Mouse (Mus musculus) embryonic fibroblast, embryonic 13.5 days (primary cell): ENCODE data around the gene Cdkal1. TPM values are rescaled to one million over a fixed set of nuclear protein-coding genes. Genes with fewer than 3 reads are reported as not detected.

Experiments
- H3K27ac ChIP-seq: 2 replicates; pipeline ENCODE4 v1.5.1; 2012; ENCODE audit warnings: low read length, control low read depth, inconsistent platforms; ENCODE audit not compliant: insufficient read depth
- H3K4me1 ChIP-seq: 2 replicates; pipeline ENCODE4 v1.6.1; 2011; ENCODE audit warnings: low read length; ENCODE audit not compliant: control insufficient read depth, insufficient read depth
- H3K4me3 ChIP-seq: 2 replicates; pipeline ENCODE4 v1.5.1; 2011; ENCODE audit warnings: mild to moderate bottlenecking, control low read depth, low read length; ENCODE audit not compliant: insufficient read depth
- CTCF ChIP-seq: IDR thresholded peaks from 2 replicates; pipeline ENCODE4 v1.5.1; 2011; ENCODE audit warnings: mild to moderate bottlenecking, control low read depth, low read length, moderate library complexity, borderline replicate concordance; ENCODE audit not compliant: insufficient read depth
- POLR2A ChIP-seq: IDR thresholded peaks from 2 replicates; pipeline ENCODE4 v1.6.1; 2011; ENCODE audit warnings: low read depth, mild to moderate bottlenecking, control low read depth, low read length, moderate library complexity
- polyA plus RNA-seq: library from polyadenylated mRNA; stranded (reverse); fragments of >200 nt; gene quantifications from 2 replicates; pipeline ENCODE4 v1.2.4, GENCODE M21; 2011; ENCODE audit warnings: low read depth; ENCODE audit not compliant: missing spikeins, insufficient read length

The Cdkal1 gene
- polyA plus RNA-seq, result 20.0 and 25.0 TPM in 2 replicates

- peak within 1 kb of the TSS; percentile 76 for H3K4me3 ChIP-seq
- H3K4me1 ChIP-seq, result peaks cover 5% of the 10 kb centered on the region; the same call in 1 of the 2 replicates
- no peak for TF ChIP-seq CTCF
- TF ChIP-seq POLR2A, result peak; percentile 65
- peak within 1 kb of the TSS; percentile 57; the same call in 1 of the 2 replicates for H3K27ac ChIP-seq
Observed at GRCm38 (mm10) chr13:29855281-29856031, at the start of gene Cdkal1. Cdkal1 (minus strand) TSS chr13:29855674.

GRCm38 (mm10) chr13:29903341-29903740 is 47.9 kb upstream of the Cdkal1 start:
- TF ChIP-seq CTCF (no peak), POLR2A (no peak)
- Histone ChIP-seq H3K27ac (peak overlapping the region; percentile 53; the same call in 1 of the 2 replicates), H3K4me3 (no peak overlapping the region), H3K4me1 (no peaks in the 10 kb centered on the region)

- TF ChIP-seq POLR2A, result no peak
- no peak for TF ChIP-seq CTCF
Observed at GRCm38 (mm10) chr13:29902676-29903075, 47.2 kb upstream of the Cdkal1 start.

GRCm38 (mm10) chr13:29901641-29902040 is 46.2 kb upstream of the Cdkal1 start:
- H3K4me3 ChIP-seq, result no peak overlapping the region
- TF ChIP-seq CTCF (no peak), POLR2A (no peak)
- H3K27ac ChIP-seq, result no peak overlapping the region
- no peaks in the 10 kb centered on the region for H3K4me1 ChIP-seq

More at GRCm38 (mm10) chr13:29902676-29903075, 47.2 kb upstream of the Cdkal1 start:
- no peak overlapping the region for H3K27ac ChIP-seq
- H3K4me1 ChIP-seq, result no peaks in the 10 kb centered on the region
- H3K4me3 ChIP-seq, result no peak overlapping the region

GRCm38 (mm10) chr13:29866780-29867179 is 11.3 kb upstream of the Cdkal1 start:
- Histone ChIP-seq H3K4me1 (no peaks in the 10 kb centered on the region), H3K4me3 (no peak overlapping the region), H3K27ac (no peak overlapping the region)
- TF ChIP-seq POLR2A, result no peak
- no peak for TF ChIP-seq CTCF

DNA sequence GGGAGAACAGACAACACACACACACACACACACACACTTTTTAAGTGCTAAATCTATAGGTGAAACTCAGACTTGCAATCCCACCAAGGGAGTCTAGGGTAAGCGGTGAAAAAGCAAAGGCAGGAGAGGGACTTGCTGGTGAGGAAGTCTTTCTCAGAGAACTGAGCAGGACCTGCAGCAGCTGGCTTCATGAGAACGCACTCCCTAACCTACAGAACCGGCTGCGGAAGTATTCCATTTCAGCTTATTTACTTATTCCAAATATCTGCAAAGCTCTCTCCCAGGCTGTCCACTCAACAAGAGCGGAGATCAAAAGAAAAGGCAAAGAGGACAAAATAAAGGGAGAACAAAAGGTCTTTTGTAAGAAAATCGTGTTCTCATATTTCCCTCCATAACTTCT is 8.9 kb upstream of the Cdkal1 start:
- H3K4me3 ChIP-seq, result no peak overlapping the region
- TF ChIP-seq CTCF (no peak), POLR2A (no peak)
- no peaks in the 10 kb centered on the region for H3K4me1 ChIP-seq
- no peak overlapping the region for H3K27ac ChIP-seq

GRCm38 (mm10) chr13:29860087-29860486 is 4.6 kb upstream of the Cdkal1 start:
- Histone ChIP-seq H3K4me3 (no peak overlapping the region), H3K4me1 (no peaks in the 10 kb centered on the region), H3K27ac (no peak overlapping the region)
- no peak for TF ChIP-seq CTCF
- TF ChIP-seq POLR2A, result no peak

DNA sequence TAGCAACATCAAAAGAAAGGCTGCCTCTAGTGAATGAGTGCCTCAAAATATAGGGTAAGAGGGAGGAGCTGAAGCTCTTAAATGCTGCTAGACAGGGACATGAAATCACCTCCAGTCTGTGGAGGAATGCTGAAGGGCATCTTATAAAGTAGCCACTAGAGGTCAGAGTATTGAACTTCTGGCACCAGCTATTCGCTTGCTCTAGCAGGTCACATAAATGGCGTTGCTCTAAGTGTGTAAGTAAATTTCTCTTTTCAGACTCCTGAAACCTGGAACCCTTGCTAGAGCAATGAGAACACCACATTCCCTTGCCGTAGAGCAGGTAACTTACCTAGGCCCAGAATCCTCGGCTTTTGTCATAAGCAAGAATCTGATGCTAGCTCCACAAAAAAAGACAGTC is 2.0 kb upstream of the Cdkal1 start:
- TF ChIP-seq POLR2A, result no peak
- TF ChIP-seq CTCF, result no peak
- no peak overlapping the region for H3K27ac ChIP-seq
- peaks cover 5% of the 10 kb centered on the region; the same call in 1 of the 2 replicates for H3K4me1 ChIP-seq
- no peak overlapping the region for H3K4me3 ChIP-seq

DNA sequence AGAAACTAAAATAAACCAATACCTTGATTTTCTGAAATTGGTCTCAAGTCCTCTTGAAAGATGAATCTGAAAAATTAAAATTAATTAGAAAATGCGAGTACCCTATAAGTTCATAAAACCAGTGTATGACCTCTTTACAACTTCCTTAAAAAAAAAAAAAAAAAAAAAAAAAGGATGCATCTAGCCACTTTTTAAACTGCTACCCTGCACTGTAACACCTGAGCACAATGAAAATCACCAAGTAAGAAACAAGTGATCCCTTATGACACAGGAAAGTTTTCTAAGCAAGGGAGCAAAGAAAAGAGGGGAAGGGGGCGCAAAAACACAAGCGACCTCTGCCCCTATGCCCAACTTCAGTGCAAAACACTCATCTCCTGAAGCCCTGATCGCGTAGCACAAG is 598 bp downstream of the Cdkal1 start:
- no peak for TF ChIP-seq CTCF
- TF ChIP-seq POLR2A, result no peak
- Histone ChIP-seq H3K27ac (0 out of 2 replicates have a peak overlapping the region, but pooled peaks have one; percentile 57), H3K4me3 (peak overlapping the region; percentile 76), H3K4me1 (peaks cover 5% of the 10 kb centered on the region; the same call in 1 of the 2 replicates)

DNA sequence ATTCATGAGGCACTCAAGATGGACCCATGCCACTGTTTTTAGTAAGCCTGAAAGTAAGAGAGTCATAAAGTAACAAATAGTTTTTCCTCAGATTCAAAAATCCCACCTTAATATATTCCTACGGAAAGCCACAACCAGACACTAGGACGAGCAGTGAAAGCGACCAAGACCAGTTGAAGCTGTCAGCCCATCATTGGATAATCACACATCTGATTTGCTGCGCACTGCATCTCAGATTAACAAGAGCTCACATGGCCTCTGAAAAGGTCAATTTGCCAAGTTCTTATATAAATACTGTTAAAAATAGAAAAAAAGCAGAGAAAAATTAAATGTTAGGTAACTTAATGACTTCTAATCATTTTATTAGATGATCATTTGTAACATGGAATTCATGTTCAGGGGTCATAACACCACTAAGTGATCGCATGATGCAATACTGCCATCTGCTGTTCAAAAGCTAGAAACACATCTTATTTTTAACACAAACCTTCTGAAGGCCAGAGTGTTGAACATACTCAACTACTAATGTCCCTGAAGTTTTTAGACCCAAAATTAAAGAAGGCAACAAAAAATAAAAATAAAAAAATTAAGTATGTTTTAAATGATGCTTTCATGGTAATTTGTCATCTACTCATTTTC is 16.9 kb downstream of the Cdkal1 start:
- peaks cover 6% of the 10 kb centered on the region for H3K4me1 ChIP-seq
- TF ChIP-seq CTCF, result no peak
- TF ChIP-seq POLR2A, result no peak
- no peak overlapping the region for H3K4me3 ChIP-seq
- H3K27ac ChIP-seq, result peak overlapping the region; percentile 70
